Mouse (Mus musculus) embryonic facial prominence, embryonic 14.5 days (tissue): ENCODE results near the gene Gcgr. TPM values are rescaled to one million over a fixed set of nuclear protein-coding genes. Genes with fewer than 3 reads are reported as not detected.

ENCODE experiments used
- ATAC-seq: fragments of 200-750 bp; cut with Nextera tagmentation; 2 replicates; pipeline ENCODE4 v1.8.0; 2017; ENCODE audit warnings: low read depth, moderate number of reproducible peaks, moderate TSS enrichment
- DNase-seq: peaks from one replicate; pipeline ENCODE4 v3.0.0-alpha.2; 2015; ENCODE audit warnings: low spot score
- H3K27ac ChIP-seq: fragments of 300-500 bp; sonication (generic); replicated peaks from 2 replicates; pipeline ENCODE4 v1.5.1; 2014; ENCODE audit warnings: low read depth, mild to moderate bottlenecking, low read length, moderate library complexity
- H3K27me3 ChIP-seq: fragments of 300-500 bp; sonication (generic); replicated peaks from 2 replicates; pipeline ENCODE4 v1.6.1; 2014; ENCODE audit warnings: low read length; ENCODE audit not compliant: control insufficient read depth, insufficient read depth
- H3K36me3 ChIP-seq: fragments of 300-500 bp; sonication (generic); 2 replicates; pipeline ENCODE4 v1.6.1; 2014; ENCODE audit warnings: low read length, mixed read lengths; ENCODE audit not compliant: control insufficient read depth, insufficient read depth
- H3K4me1 ChIP-seq: fragments of 300-500 bp; sonication (generic); 2 replicates; pipeline ENCODE4 v1.6.1; 2014; ENCODE audit warnings: antibody characterized with exemption, low read length; ENCODE audit not compliant: control insufficient read depth, insufficient read depth
- H3K4me2 ChIP-seq: fragments of 300-500 bp; sonication (generic); 2 replicates; pipeline ENCODE4 v1.6.1; 2014; ENCODE audit warnings: low read depth, mild to moderate bottlenecking, low read length, moderate library complexity, mixed read lengths
- H3K4me3 ChIP-seq: fragments of 300-500 bp; sonication (generic); 2 replicates; pipeline ENCODE4 v1.5.1; 2014; ENCODE audit warnings: low read depth, mild to moderate bottlenecking, low read length
- H3K9ac ChIP-seq: fragments of 300-500 bp; sonication (generic); 2 replicates; pipeline ENCODE4 v1.6.1; 2014; ENCODE audit warnings: low read depth, mild to moderate bottlenecking, low read length, moderate library complexity, mixed read lengths
- H3K9me3 ChIP-seq: fragments of 300-500 bp; sonication (generic); 2 replicates; pipeline ENCODE4 v1.6.1; 2016; ENCODE audit warnings: low read length; ENCODE audit not compliant: control insufficient read depth
- WGBS: fragments of 180-500 bp; shearing (Covaris S2); extraction: QIAGEN DNeasy Blood & Tissue Kit; methylation state at CpG from one replicate; pipeline ENCODE4 v1.1.7; 2014; 5-methylcytosine and 5-hydroxymethylcytosine counted together
- polyA plus RNA-seq: library from polyadenylated mRNA; unstranded; fragments of >200 nt; fragmentation: Nextera tagmentation; extraction: Ambion mirVana; gene quantifications from 2 replicates; pipeline ENCODE4 v1.2.1, GENCODE M21; 2014

Gcgr gene
- polyA plus RNA-seq, 1 experiment from 2014 or later, result 1.0 TPM

- H3K36me3 ChIP-seq, result peaks cover 58% of the 10 kb centered on the region
- DNase-seq, result peak; percentile 96
- 2% methylated on average over 21 of the region's 35 CpGs for WGBS
These were observed 39.0 kb upstream of the Gcgr start, which contains the start of gene Slc25a10 for GRCm38 (mm10) chr11:120491317-120492023. Gene Slc25a10, plus strand, starts transcription at chr11:120491840.

GRCm38 (mm10) chr11:120492024-120492877 is 38.2 kb upstream of the Gcgr start:
- peaks cover 57% of the 10 kb centered on the region for H3K36me3 ChIP-seq
- under 1% methylated on average over 21 of the region's 48 CpGs for WGBS
- peak overlapping the region; percentile 86 for H3K27ac ChIP-seq

More at GRCm38 (mm10) chr11:120491317-120492023, 39.0 kb upstream of the Gcgr start, which contains the start of gene Slc25a10:
- Histone ChIP-seq H3K4me2 (peak within 1 kb of the TSS; percentile 86), H3K27me3 (no peaks in the 10 kb centered on the region), H3K27ac (peak within 1 kb of the TSS; percentile 86), H3K4me3 (peak within 1 kb of the TSS; percentile 83), H3K9ac (peak within 1 kb of the TSS; percentile 86), H3K9me3 (no peaks in the 10 kb centered on the region), H3K4me1 (peaks cover 28% of the 10 kb centered on the region)
- peak; percentile 88 for ATAC-seq

GRCm38 (mm10) chr11:120492878-120493203 is 37.7 kb upstream of the Gcgr start:
- 21% methylated on average over 3 of the region's 3 CpGs for WGBS
- no peak for ATAC-seq
- no peaks in the 10 kb centered on the region for H3K9me3 ChIP-seq
- H3K4me2 ChIP-seq, result peak overlapping the region; percentile 86
- peaks cover 28% of the 10 kb centered on the region for H3K4me1 ChIP-seq
- peak; percentile 73 for DNase-seq
- H3K9ac ChIP-seq, result peak overlapping the region; percentile 86
- no peaks in the 10 kb centered on the region for H3K27me3 ChIP-seq
- H3K27ac ChIP-seq, result peak overlapping the region; percentile 77
- peak overlapping the region; percentile 83 for H3K4me3 ChIP-seq
- peaks cover 56% of the 10 kb centered on the region for H3K36me3 ChIP-seq

More at GRCm38 (mm10) chr11:120492024-120492877, 38.2 kb upstream of the Gcgr start:
- Histone ChIP-seq H3K4me1 (peaks cover 28% of the 10 kb centered on the region), H3K9me3 (no peaks in the 10 kb centered on the region), H3K4me2 (peak overlapping the region; percentile 86), H3K27me3 (no peaks in the 10 kb centered on the region), H3K4me3 (peak overlapping the region; percentile 83), H3K9ac (peak overlapping the region; percentile 86)
- peak; percentile 41 for ATAC-seq
- peak; percentile 74 for DNase-seq

GRCm38 (mm10) chr11:120493351-120493750 is 37.1 kb upstream of the Gcgr start:
- H3K27ac ChIP-seq, result peak overlapping the region; percentile 77
- DNase-seq (no peak), ATAC-seq (no peak)
- peak overlapping the region; percentile 86 for H3K9ac ChIP-seq
- H3K4me1 ChIP-seq, result peaks cover 28% of the 10 kb centered on the region
- H3K36me3 ChIP-seq, result peaks cover 55% of the 10 kb centered on the region
- peak overlapping the region; percentile 86 for H3K4me2 ChIP-seq
- 34% methylated on average over 3 of the region's 3 CpGs for WGBS
- peak overlapping the region; percentile 83 for H3K4me3 ChIP-seq
- no peaks in the 10 kb centered on the region for H3K9me3 ChIP-seq
- no peaks in the 10 kb centered on the region for H3K27me3 ChIP-seq

- no peak for ATAC-seq
- H3K4me1 ChIP-seq, result peaks cover 28% of the 10 kb centered on the region
- H3K4me3 ChIP-seq, result no peak overlapping the region; the same call in 1 of the 2 replicates
- no peaks in the 10 kb centered on the region for H3K27me3 ChIP-seq
- 81% methylated on average over 3 of the region's 3 CpGs for WGBS
- H3K27ac ChIP-seq, result no peak overlapping the region
- DNase-seq, result no peak
- no peaks in the 10 kb centered on the region for H3K9me3 ChIP-seq
- H3K36me3 ChIP-seq, result peaks cover 55% of the 10 kb centered on the region
- peak overlapping the region; percentile 86 for H3K4me2 ChIP-seq
- no peak overlapping the region for H3K9ac ChIP-seq
These were observed 36.6 kb upstream of the Gcgr start for GRCm38 (mm10) chr11:120493911-120494310.

- no peak for ATAC-seq
- 97% methylated on average over 3 of the region's 3 CpGs for WGBS
- peaks cover 46% of the 10 kb centered on the region for H3K36me3 ChIP-seq
These were observed 33.1 kb upstream of the Gcgr start for GRCm38 (mm10) chr11:120497436-120497835.

GRCm38 (mm10) chr11:120498226-120498625 is 32.3 kb upstream of the Gcgr start:
- DNase-seq (no peak), ATAC-seq (no peak)
- Histone ChIP-seq H3K4me3 (no peak overlapping the region), H3K36me3 (peaks cover 46% of the 10 kb centered on the region), H3K27me3 (no peaks in the 10 kb centered on the region), H3K27ac (no peak overlapping the region), H3K9me3 (no peaks in the 10 kb centered on the region), H3K9ac (no peak overlapping the region), H3K4me1 (peaks cover 6% of the 10 kb centered on the region), H3K4me2 (no peak overlapping the region)
- 94% methylated on average over 12 of the region's 12 CpGs for WGBS

More at GRCm38 (mm10) chr11:120497436-120497835, 33.1 kb upstream of the Gcgr start:
- H3K4me2 ChIP-seq, result no peak overlapping the region
- H3K9me3 ChIP-seq, result no peaks in the 10 kb centered on the region
- no peak overlapping the region for H3K4me3 ChIP-seq
- DNase-seq, result no peak
- no peaks in the 10 kb centered on the region for H3K27me3 ChIP-seq
- no peak overlapping the region for H3K9ac ChIP-seq
- H3K27ac ChIP-seq, result no peak overlapping the region
- peaks cover 11% of the 10 kb centered on the region for H3K4me1 ChIP-seq

- WGBS, result 91% methylated on average over 5 of the region's 5 CpGs
- no peak for DNase-seq
These were observed 31.6 kb upstream of the Gcgr start for GRCm38 (mm10) chr11:120498891-120499290.

More at GRCm38 (mm10) chr11:120498891-120499290, 31.6 kb upstream of the Gcgr start:
- H3K9me3 ChIP-seq, result no peaks in the 10 kb centered on the region
- peaks cover 46% of the 10 kb centered on the region for H3K36me3 ChIP-seq
- 0 out of 2 replicates have a peak overlapping the region, but pooled peaks have one; percentile 25 for H3K9ac ChIP-seq
- no peaks in the 10 kb centered on the region for H3K4me1 ChIP-seq
- H3K27me3 ChIP-seq, result no peaks in the 10 kb centered on the region
- ATAC-seq, result no peak
- no peak overlapping the region for H3K4me2 ChIP-seq
- H3K27ac ChIP-seq, result no peak overlapping the region
- H3K4me3 ChIP-seq, result no peak overlapping the region
